Mouse (Mus musculus): ENCODE results near the gene Rabggtb. TPM values are rescaled to one million over a fixed set of nuclear protein-coding genes. Genes with fewer than 3 reads are reported as not detected.
"Not testable (repeated sequence)": the region's sequence is repeated elsewhere in the genome, so short reads cannot be mapped to it uniquely, and the experiment has no call there.

Rabggtb gene
- polyA plus RNA-seq, 1 experiment from 2014 or later = 62.5 TPM

- H3K9ac ChIP-seq (ENCODE audit: low read depth, low read length) = no peak overlapping the region
- H3K27ac ChIP-seq (ENCODE audit: low read depth, low read length) = no peak overlapping the region
- H3K4me2 ChIP-seq (replicated peaks; ENCODE audit: low read depth, low read length) = no peak overlapping the region
- ATAC-seq (ENCODE audit: low FRiP score, low TSS enrichment) = no peak
- no peak overlapping the region for H3K4me3 ChIP-seq (ENCODE audit: low read length)
- H3K4me1 ChIP-seq (ENCODE audit: control insufficient read depth, insufficient read depth, low read length) = 0 out of 2 replicates have a peak, but pooled peaks cover 4% of the 10 kb centered on the region
- no peaks in the 10 kb centered on the region for H3K27me3 ChIP-seq (ENCODE audit: control insufficient read depth, insufficient read depth, low read length)
- no peaks in the 10 kb centered on the region for H3K36me3 ChIP-seq (ENCODE audit: control insufficient read depth, insufficient read depth, low read length)
- WGBS = 81% methylated on average over 7 of the region's 8 CpGs
- no peaks in the 10 kb centered on the region for H3K9me3 ChIP-seq (ENCODE audit: control insufficient read depth, low read length)
Observed at GRCm38 (mm10) chr3:153889188-153889781, 23.5 kb downstream of the Rabggtb start.

- H3K27me3 ChIP-seq (ENCODE audit: control insufficient read depth, insufficient read depth, low read length) = no peaks in the 10 kb centered on the region
- H3K36me3 ChIP-seq (ENCODE audit: control insufficient read depth, insufficient read depth, low read length) = no peaks in the 10 kb centered on the region
- H3K27ac ChIP-seq (ENCODE audit: low read depth, low read length) = no peak overlapping the region
- no peak overlapping the region for H3K4me3 ChIP-seq (ENCODE audit: low read length)
- no peak for ATAC-seq (ENCODE audit: low FRiP score, low TSS enrichment)
- H3K9me3 ChIP-seq (ENCODE audit: control insufficient read depth, low read length) = no peaks in the 10 kb centered on the region
- 0 out of 2 replicates have a peak, but pooled peaks cover 4% of the 10 kb centered on the region for H3K4me1 ChIP-seq (ENCODE audit: control insufficient read depth, insufficient read depth, low read length)
- H3K4me2 ChIP-seq (replicated peaks; ENCODE audit: low read depth, low read length) = no peak overlapping the region
- H3K9ac ChIP-seq (ENCODE audit: low read depth, low read length) = no peak overlapping the region
- WGBS = 77% methylated on average over 6 of the region's 6 CpGs
Observed at GRCm38 (mm10) chr3:153888141-153888540, 24.7 kb downstream of the Rabggtb start.

- no peaks in the 10 kb centered on the region for H3K36me3 ChIP-seq (ENCODE audit: control insufficient read depth, insufficient read depth, low read length)
- ATAC-seq (ENCODE audit: low FRiP score, low TSS enrichment) = no peak
- H3K4me3 ChIP-seq (ENCODE audit: low read length) = no peak overlapping the region
- H3K9me3 ChIP-seq (ENCODE audit: control insufficient read depth, low read length) = no peaks in the 10 kb centered on the region
- no peak overlapping the region for H3K27ac ChIP-seq (ENCODE audit: low read depth, low read length)
- no peaks in the 10 kb centered on the region for H3K27me3 ChIP-seq (ENCODE audit: control insufficient read depth, insufficient read depth, low read length)
- H3K9ac ChIP-seq (ENCODE audit: low read depth, low read length) = no peak overlapping the region
- 0 out of 2 replicates have a peak, but pooled peaks cover 4% of the 10 kb centered on the region for H3K4me1 ChIP-seq (ENCODE audit: control insufficient read depth, insufficient read depth, low read length)
- H3K4me2 ChIP-seq (replicated peaks; ENCODE audit: low read depth, low read length) = no peak overlapping the region
Observed at GRCm38 (mm10) chr3:153886296-153886695, 26.5 kb downstream of the Rabggtb start.

GRCm38 (mm10) chr3:153871396-153871795 is 41.4 kb downstream of the Rabggtb start:
- Histone ChIP-seq H3K36me3 (ENCODE audit: control insufficient read depth, insufficient read depth, low read length) (no peaks in the 10 kb centered on the region), H3K4me3 (ENCODE audit: low read length) (no peak overlapping the region), H3K27ac (ENCODE audit: low read depth, low read length) (no peak overlapping the region), H3K9me3 (ENCODE audit: control insufficient read depth, low read length) (no peaks in the 10 kb centered on the region), H3K4me1 (ENCODE audit: control insufficient read depth, insufficient read depth, low read length) (no peaks in the 10 kb centered on the region), H3K9ac (ENCODE audit: low read depth, low read length) (no peak overlapping the region), H3K27me3 (ENCODE audit: control insufficient read depth, insufficient read depth, low read length) (no peaks in the 10 kb centered on the region), H3K4me2 (replicated peaks; ENCODE audit: low read depth, low read length) (no peak overlapping the region)
- ATAC-seq (ENCODE audit: low FRiP score, low TSS enrichment) = no peak
- WGBS = 73% methylated on average over 5 of the region's 5 CpGs

GRCm38 (mm10) chr3:153867149-153868136 is 45.4 kb downstream of the Rabggtb start:
- no peak for ATAC-seq (ENCODE audit: low FRiP score, low TSS enrichment)
- H3K36me3 ChIP-seq (ENCODE audit: control insufficient read depth, insufficient read depth, low read length) = no peaks in the 10 kb centered on the region
- no peaks in the 10 kb centered on the region for H3K4me1 ChIP-seq (ENCODE audit: control insufficient read depth, insufficient read depth, low read length)
- no peak overlapping the region for H3K9ac ChIP-seq (ENCODE audit: low read depth, low read length)
- no peak overlapping the region for H3K27ac ChIP-seq (ENCODE audit: low read depth, low read length)
- H3K9me3 ChIP-seq (ENCODE audit: control insufficient read depth, low read length) = no peaks in the 10 kb centered on the region
- no peak overlapping the region for H3K4me2 ChIP-seq (replicated peaks; ENCODE audit: low read depth, low read length)
- 74% methylated on average over 14 of the region's 14 CpGs for WGBS
- no peaks in the 10 kb centered on the region for H3K27me3 ChIP-seq (ENCODE audit: control insufficient read depth, insufficient read depth, low read length)
- H3K4me3 ChIP-seq (ENCODE audit: low read length) = no peak overlapping the region

GRCm38 (mm10) chr3:153864636-153865429 is 48.0 kb downstream of the Rabggtb start:
- 0 out of 2 replicates have a peak, but pooled peaks have one; percentile 49 for ATAC-seq (ENCODE audit: low FRiP score, low TSS enrichment)
- no peaks in the 10 kb centered on the region for H3K4me1 ChIP-seq (ENCODE audit: control insufficient read depth, insufficient read depth, low read length)
- no peak overlapping the region for H3K4me3 ChIP-seq (ENCODE audit: low read length)
- H3K4me2 ChIP-seq (replicated peaks; ENCODE audit: low read depth, low read length) = no peak overlapping the region
- no peak overlapping the region for H3K27ac ChIP-seq (ENCODE audit: low read depth, low read length)
- H3K9me3 ChIP-seq (ENCODE audit: control insufficient read depth, low read length) = no peaks in the 10 kb centered on the region
- H3K9ac ChIP-seq (ENCODE audit: low read depth, low read length) = no peak overlapping the region
- no peaks in the 10 kb centered on the region for H3K27me3 ChIP-seq (ENCODE audit: control insufficient read depth, insufficient read depth, low read length)
- 84% methylated on average over 4 of the region's 4 CpGs for WGBS
- H3K36me3 ChIP-seq (ENCODE audit: control insufficient read depth, insufficient read depth, low read length) = no peaks in the 10 kb centered on the region

- no peak overlapping the region for H3K27ac ChIP-seq (ENCODE audit: low read depth, low read length)
- no peaks in the 10 kb centered on the region for H3K27me3 ChIP-seq (ENCODE audit: control insufficient read depth, insufficient read depth, low read length)
- H3K36me3 ChIP-seq (ENCODE audit: control insufficient read depth, insufficient read depth, low read length) = no peaks in the 10 kb centered on the region
- ATAC-seq (ENCODE audit: low FRiP score, low TSS enrichment) = no peak
- no peak overlapping the region for H3K4me3 ChIP-seq (ENCODE audit: low read length)
- WGBS = 80% methylated on average over 2 of the region's 2 CpGs
- no peak overlapping the region for H3K9ac ChIP-seq (ENCODE audit: low read depth, low read length)
- H3K4me2 ChIP-seq (replicated peaks; ENCODE audit: low read depth, low read length) = no peak overlapping the region
- no peaks in the 10 kb centered on the region for H3K4me1 ChIP-seq (ENCODE audit: control insufficient read depth, insufficient read depth, low read length)
- H3K9me3 ChIP-seq (ENCODE audit: control insufficient read depth, low read length) = no peaks in the 10 kb centered on the region
Observed at GRCm38 (mm10) chr3:153863816-153864215, 49.0 kb downstream of the Rabggtb start.

- not testable (repeated sequence) for H3K4me1 ChIP-seq (ENCODE audit: control insufficient read depth, insufficient read depth, low read length); H3K27ac ChIP-seq (ENCODE audit: low read depth, low read length); H3K9me3 ChIP-seq (ENCODE audit: control insufficient read depth, low read length); H3K4me2 ChIP-seq (replicated peaks; ENCODE audit: low read depth, low read length); H3K36me3 ChIP-seq (ENCODE audit: control insufficient read depth, insufficient read depth, low read length); H3K27me3 ChIP-seq (ENCODE audit: control insufficient read depth, insufficient read depth, low read length); ATAC-seq (ENCODE audit: low FRiP score, low TSS enrichment); H3K9ac ChIP-seq (ENCODE audit: low read depth, low read length); H3K4me3 ChIP-seq (ENCODE audit: low read length)
- WGBS = 88% methylated on average over 8 of the region's 8 CpGs
Observed at GRCm38 (mm10) chr3:153860392-153860791, 52.4 kb downstream of the Rabggtb start.
